In the genomic region with DNA sequence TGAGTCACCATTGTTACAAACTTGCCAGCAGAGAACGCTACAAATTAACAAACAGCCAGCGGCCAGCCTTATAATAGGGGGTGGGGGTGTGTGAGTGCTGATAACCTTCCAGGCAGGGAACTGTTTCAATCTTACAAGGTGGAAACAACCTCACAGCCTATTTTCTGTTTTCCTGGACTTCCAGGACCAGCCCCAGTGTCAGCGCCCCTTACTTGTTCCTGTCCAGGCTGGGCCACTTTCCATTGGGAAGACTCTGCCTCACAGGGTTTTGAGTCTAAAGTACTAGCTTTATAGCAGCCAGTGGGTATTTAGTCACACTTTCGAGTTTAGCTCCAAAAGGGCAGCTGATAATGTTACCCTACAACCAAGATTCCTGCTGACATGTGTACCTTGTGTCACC, we compare ENCODE assay signal across 8 mouse cellular contexts. TPM values are rescaled to one million over a fixed set of nuclear protein-coding genes. Genes with fewer than 3 reads are reported as not detected.
DNase-seq lines count a peak whose midpoint lies in the region; ATAC-seq and TF ChIP-seq lines count a peak whose summit lies in the region.

No protein-coding gene starts in this region.

- H3K4me2 ChIP-seq in midbrain, embryonic 12.5 days (replicated peaks) = peak overlapping the region; percentile 14

- peak overlapping the region; percentile 57 for H3K4me3 ChIP-seq in cerebellum, adult 2 months (replicated peaks; ENCODE audit: insufficient read depth, low read depth, low read length)
- H3K4me3 ChIP-seq in embryonic facial prominence, embryonic 10.5 days = peak overlapping the region; percentile 11; the same call in 1 of the 2 replicates
- no peak overlapping the region for H3K4me3 ChIP-seq in midbrain, embryonic 12.5 days

- H3K27ac ChIP-seq in cerebellum, adult 2 months (ENCODE audit: insufficient read depth, low read length) = peak overlapping the region; percentile 67
- no peak overlapping the region for H3K27ac ChIP-seq in embryonic facial prominence, embryonic 10.5 days (replicated peaks)
- H3K27ac ChIP-seq in midbrain, embryonic 12.5 days (replicated peaks) = no peak overlapping the region

- no peaks in the 10 kb centered on the region for H3K9me3 ChIP-seq in embryonic facial prominence, embryonic 10.5 days
- no peaks in the 10 kb centered on the region for H3K9me3 ChIP-seq in midbrain, embryonic 12.5 days

- no peaks in the 10 kb centered on the region for H3K36me3 ChIP-seq in embryonic facial prominence, embryonic 10.5 days (replicated peaks)
- H3K36me3 ChIP-seq in midbrain, embryonic 12.5 days = no peaks in the 10 kb centered on the region

- no peak for ATAC-seq in midbrain, embryonic 12.5 days (ENCODE audit: low FRiP score, low read depth)
- ATAC-seq in frontal cortex, adult (ENCODE audit: low TSS enrichment) = no peak

- H3K9ac ChIP-seq in midbrain, embryonic 12.5 days (replicated peaks) = no peak overlapping the region

- no peaks in the 10 kb centered on the region for H3K27me3 ChIP-seq in cerebellum, adult 2 months (ENCODE audit: control insufficient read depth, insufficient read depth, low read length)
- H3K27me3 ChIP-seq in embryonic facial prominence, embryonic 10.5 days (replicated peaks; ENCODE audit: low read depth, poor library complexity, severe bottlenecking) = peaks cover 15% of the 10 kb centered on the region
- peaks cover 27% of the 10 kb centered on the region for H3K27me3 ChIP-seq in midbrain, embryonic 12.5 days

- no peak for TF ChIP-seq CTCF in cerebellum, adult 2 months (IDR thresholded peaks at IDR 0.05; ENCODE audit: borderline replicate concordance, insufficient read depth, low read depth, low read length)

- peaks cover 15% of the 10 kb centered on the region for H3K4me1 ChIP-seq in cerebellum, adult 2 months (ENCODE audit: control insufficient read depth, insufficient read depth, low read length)
- H3K4me1 ChIP-seq in embryonic facial prominence, embryonic 10.5 days = peaks cover 87% of the 10 kb centered on the region
- H3K4me1 ChIP-seq in midbrain, embryonic 12.5 days = peaks cover 64% of the 10 kb centered on the region

- WGBS in cerebellum, adult 2 months = 6% methylated on average over 4 of the region's 4 CpGs
- WGBS in embryonic facial prominence, embryonic 10.5 days = 45% methylated on average over 4 of the region's 4 CpGs
- 52% methylated on average over 4 of the region's 4 CpGs for WGBS in midbrain, embryonic 12.5 days

- peak; percentile 32 to 36 for DNase-seq in cerebellum, adult 2 months
- DNase-seq in cerebellum, postnatal 4 days (ENCODE audit: low spot score in 2 of 2) = no peak
- DNase-seq in embryonic facial prominence, embryonic 10.5 days (ENCODE audit: low spot score) = no peak
- DNase-seq in kidney, adult 18-20 months = peak; percentile 55
- DNase-seq in urinary bladder, postnatal 36 days (ENCODE audit: low spot score in 2 of 2) = no peak
- no peak for DNase-seq in embryo, embryonic 10.5 days (ENCODE audit: low spot score)

- TF ChIP-seq POLR2A in cerebellum, adult 2 months (IDR thresholded peaks at IDR 0.05; ENCODE audit: borderline replicate concordance, insufficient read depth, low read length) = no peak

RNA-seq across cellular contexts. Expression of a gene that starts 2.8 kb away (rescaled TPM):
- polyA plus RNA-seq in cerebellum, adult 2 months (2012; rRNA removed) = 826 and 1,031 TPM in 2 replicates
- polyA plus RNA-seq in embryonic facial prominence, embryonic 10.5 days (2016; fragmentation: Nextera tagmentation; extraction: Ambion mirVana) = 38.4 and 45.5 TPM in 2 replicates
- 46.3 and 50.9 TPM in 2 replicates for polyA plus RNA-seq in midbrain, embryonic 12.5 days (2016; fragmentation: Nextera tagmentation; extraction: Ambion mirVana)

Comparison
In these comparisons a context has a peak if more than half of its experiments do, and no peak if none do; other contexts are left out.
1. DNase-seq: peak in cerebellum, adult 2 months (2 of 2) and kidney, adult 18-20 months (single experiment); none in cerebellum, postnatal 4 days (0 of 2), embryonic facial prominence, embryonic 10.5 days (single experiment), urinary bladder, postnatal 36 days (0 of 2) and embryo, embryonic 10.5 days (single experiment).
2. RNA of a gene that starts 2.8 kb away (polyA plus RNA-seq): 826 to 1,031 TPM in cerebellum, adult 2 months; 46.3 to 50.9 TPM in midbrain, embryonic 12.5 days and 38.4 to 45.5 TPM in embryonic facial prominence, embryonic 10.5 days; every median in the first group is over 10 times any median in the second.